Mouse (Mus musculus): Measurements from ENCODE around the gene Sh3pxd2a. TPM values are rescaled to one million over a fixed set of nuclear protein-coding genes. Genes with fewer than 3 reads are reported as not detected.

The Sh3pxd2a gene
- polyA plus RNA-seq, 1 experiment from 2014 or later, result 8.7 TPM

DNA sequence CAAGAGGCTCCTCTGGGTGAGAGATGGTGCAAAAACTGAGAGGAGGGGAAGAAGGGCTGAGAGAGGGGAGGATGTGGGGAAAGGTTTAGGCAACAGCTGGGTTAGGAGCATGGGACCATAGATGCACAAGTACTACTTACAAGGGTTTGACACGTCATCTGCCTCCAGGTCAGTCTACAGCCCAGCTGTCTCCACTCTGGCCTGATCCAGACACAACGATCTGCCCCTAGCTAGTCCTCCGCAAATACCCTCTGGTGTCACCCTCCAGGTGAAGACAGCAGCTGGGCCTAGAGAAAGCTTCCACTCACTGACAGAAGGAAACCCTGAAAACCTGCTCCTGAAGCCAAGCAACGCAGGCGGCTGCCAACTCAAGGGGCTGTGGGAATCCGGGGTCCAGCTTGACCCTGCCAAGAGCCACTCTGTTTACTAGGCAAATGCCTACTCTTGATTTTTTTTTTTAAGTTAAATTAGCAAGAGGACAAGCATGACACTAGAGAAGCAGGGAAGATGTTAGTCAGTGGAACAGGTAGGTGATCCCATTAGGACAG lies 50.7 kb downstream of the Sh3pxd2a start:
- ATAC-seq (ENCODE audit: low FRiP score, low TSS enrichment), result no peak
- Histone ChIP-seq H3K36me3 (ENCODE audit: control insufficient read depth, insufficient read depth, low read length) (no peaks in the 10 kb centered on the region), H3K9me3 (ENCODE audit: control insufficient read depth, low read length) (no peaks in the 10 kb centered on the region), H3K27me3 (ENCODE audit: control insufficient read depth, insufficient read depth, low read length) (no peaks in the 10 kb centered on the region; the same call in 1 of the 2 replicates), H3K27ac (ENCODE audit: low read depth, low read length) (no peak overlapping the region), H3K4me2 (replicated peaks; ENCODE audit: low read depth, low read length) (no peak overlapping the region), H3K4me1 (ENCODE audit: control insufficient read depth, insufficient read depth, low read length) (peaks cover 24% of the 10 kb centered on the region), H3K4me3 (ENCODE audit: low read length) (no peak overlapping the region), H3K9ac (ENCODE audit: low read depth, low read length) (no peak overlapping the region)
- WGBS, result 80% methylated on average over 6 of the region's 6 CpGs

DNA sequence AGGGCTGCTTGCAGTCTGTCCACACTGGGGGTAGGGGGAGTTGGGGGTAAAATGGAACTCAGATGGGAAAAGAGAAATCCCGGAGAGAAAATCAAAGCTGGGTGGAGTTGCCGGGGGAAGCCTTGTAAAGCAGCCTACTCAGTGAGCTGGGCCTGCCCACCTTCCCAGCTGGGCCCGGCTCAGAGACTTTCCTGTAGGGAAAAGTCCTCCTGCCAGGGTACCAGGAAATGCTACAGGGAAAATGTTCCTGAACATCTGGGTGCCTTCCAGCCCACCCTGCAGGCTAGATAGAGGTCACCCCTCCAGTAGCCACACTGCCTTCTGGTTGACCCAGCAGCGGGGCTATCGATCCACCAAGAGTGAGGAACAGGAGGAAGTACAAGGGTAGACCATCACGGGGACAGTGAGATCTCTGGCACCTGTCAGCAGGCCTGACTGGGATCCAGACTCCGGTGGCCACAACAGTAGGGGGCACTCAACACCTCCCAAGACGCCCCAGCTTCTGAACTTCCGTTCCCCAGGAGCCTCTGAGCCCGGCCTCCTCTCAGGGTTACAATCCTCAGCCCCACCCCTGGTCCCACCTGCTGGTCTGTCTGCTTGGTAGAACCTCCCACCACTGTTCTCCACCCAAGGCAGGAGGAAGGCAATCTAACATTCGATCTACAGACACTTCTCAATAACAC lies 51.5 kb downstream of the Sh3pxd2a start:
- Histone ChIP-seq H3K27me3 (ENCODE audit: control insufficient read depth, insufficient read depth, low read length) (no peaks in the 10 kb centered on the region; the same call in 1 of the 2 replicates), H3K27ac (ENCODE audit: low read depth, low read length) (no peak overlapping the region), H3K36me3 (ENCODE audit: control insufficient read depth, insufficient read depth, low read length) (no peaks in the 10 kb centered on the region), H3K9me3 (ENCODE audit: control insufficient read depth, low read length) (no peaks in the 10 kb centered on the region), H3K4me3 (ENCODE audit: low read length) (no peak overlapping the region), H3K4me1 (ENCODE audit: control insufficient read depth, insufficient read depth, low read length) (peaks cover 22% of the 10 kb centered on the region), H3K4me2 (replicated peaks; ENCODE audit: low read depth, low read length) (no peak overlapping the region), H3K9ac (ENCODE audit: low read depth, low read length) (no peak overlapping the region)
- 65% methylated on average over 11 of the region's 11 CpGs for WGBS
- ATAC-seq (ENCODE audit: low FRiP score, low TSS enrichment), result no peak

DNA sequence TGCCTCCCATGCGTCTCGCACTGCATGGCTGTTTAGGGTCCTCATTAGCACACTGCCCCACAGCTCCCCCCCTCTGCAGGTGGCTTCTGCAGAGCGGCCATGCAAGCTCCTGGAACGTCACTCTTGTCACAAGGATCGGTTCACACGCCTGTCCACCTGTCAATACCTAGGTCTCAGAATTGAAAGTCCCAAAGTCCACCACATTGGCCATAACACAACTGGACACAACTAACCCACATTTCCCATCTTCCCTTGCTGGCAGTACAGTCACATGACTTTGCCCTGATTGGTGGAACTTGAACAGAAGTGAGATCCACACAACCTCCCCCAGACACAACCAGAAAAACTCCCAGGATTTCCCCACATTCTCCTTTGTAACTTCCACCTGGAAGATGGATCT lies 53.9 kb downstream of the Sh3pxd2a start:
- Histone ChIP-seq H3K4me1 (ENCODE audit: control insufficient read depth, insufficient read depth, low read length) (peaks cover 21% of the 10 kb centered on the region), H3K4me3 (ENCODE audit: low read length) (no peak overlapping the region), H3K36me3 (ENCODE audit: control insufficient read depth, insufficient read depth, low read length) (no peaks in the 10 kb centered on the region), H3K27ac (ENCODE audit: low read depth, low read length) (no peak overlapping the region), H3K9me3 (ENCODE audit: control insufficient read depth, low read length) (no peaks in the 10 kb centered on the region), H3K27me3 (ENCODE audit: control insufficient read depth, insufficient read depth, low read length) (no peaks in the 10 kb centered on the region), H3K4me2 (replicated peaks; ENCODE audit: low read depth, low read length) (no peak overlapping the region), H3K9ac (ENCODE audit: low read depth, low read length) (no peak overlapping the region)
- ATAC-seq (ENCODE audit: low FRiP score, low TSS enrichment), result no peak
- 84% methylated on average over 6 of the region's 6 CpGs for WGBS

DNA sequence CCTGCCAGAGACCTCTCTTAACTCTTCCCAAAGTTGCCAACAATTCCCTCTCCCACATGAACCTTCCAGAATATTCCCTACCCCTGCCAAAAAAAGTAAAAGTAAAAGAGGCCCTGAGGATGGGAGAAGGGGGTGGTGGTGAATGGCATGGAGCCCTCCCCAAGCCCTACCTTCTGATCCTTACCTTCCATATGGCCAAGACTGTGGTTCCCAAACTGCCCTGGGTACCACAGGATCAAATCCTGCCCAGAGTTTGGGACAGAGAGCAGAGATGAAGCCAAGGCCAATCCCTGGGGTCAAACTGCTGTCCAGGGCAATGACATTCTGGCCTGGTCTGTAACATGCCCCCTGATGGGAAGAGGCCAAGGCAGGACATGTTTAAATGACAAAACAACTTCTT lies 55.1 kb downstream of the Sh3pxd2a start:
- no peak overlapping the region for H3K27ac ChIP-seq (ENCODE audit: low read depth, low read length)
- no peak overlapping the region for H3K4me3 ChIP-seq (ENCODE audit: low read length)
- peaks cover 14% of the 10 kb centered on the region for H3K4me1 ChIP-seq (ENCODE audit: control insufficient read depth, insufficient read depth, low read length)
- no peak for ATAC-seq (ENCODE audit: low FRiP score, low TSS enrichment)
- H3K27me3 ChIP-seq (ENCODE audit: control insufficient read depth, insufficient read depth, low read length), result no peaks in the 10 kb centered on the region
- no peaks in the 10 kb centered on the region for H3K36me3 ChIP-seq (ENCODE audit: control insufficient read depth, insufficient read depth, low read length)
- no peak overlapping the region for H3K9ac ChIP-seq (ENCODE audit: low read depth, low read length)
- H3K9me3 ChIP-seq (ENCODE audit: control insufficient read depth, low read length), result no peaks in the 10 kb centered on the region
- H3K4me2 ChIP-seq (replicated peaks; ENCODE audit: low read depth, low read length), result no peak overlapping the region

DNA sequence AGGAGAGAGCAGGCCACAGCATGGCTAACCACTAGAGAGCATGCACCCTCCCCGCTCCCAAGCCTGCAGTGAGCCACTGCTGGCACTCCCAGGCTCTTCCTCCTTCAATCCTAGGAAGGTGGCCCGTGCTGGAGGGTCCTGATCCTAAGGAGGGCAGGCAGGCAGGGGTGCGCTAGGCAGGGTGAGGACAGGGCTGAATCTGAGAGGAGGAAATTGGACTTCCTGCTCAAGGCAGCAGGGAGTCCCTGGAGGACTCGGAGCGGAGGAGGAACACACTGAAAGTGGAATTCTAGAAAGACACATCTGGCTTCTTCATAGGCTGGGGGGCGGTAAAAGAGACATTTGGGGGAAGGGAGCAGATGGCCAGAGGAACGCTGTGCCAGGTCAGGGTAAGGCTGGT lies 55.5 kb downstream of the Sh3pxd2a start:
- no peak overlapping the region for H3K27ac ChIP-seq (ENCODE audit: low read depth, low read length)
- no peaks in the 10 kb centered on the region for H3K27me3 ChIP-seq (ENCODE audit: control insufficient read depth, insufficient read depth, low read length)
- no peak overlapping the region for H3K4me2 ChIP-seq (replicated peaks; ENCODE audit: low read depth, low read length)
- no peaks in the 10 kb centered on the region for H3K9me3 ChIP-seq (ENCODE audit: control insufficient read depth, low read length)
- H3K9ac ChIP-seq (ENCODE audit: low read depth, low read length), result no peak overlapping the region
- peaks cover 10% of the 10 kb centered on the region for H3K4me1 ChIP-seq (ENCODE audit: control insufficient read depth, insufficient read depth, low read length)
- 48% methylated on average over 7 of the region's 7 CpGs for WGBS
- H3K4me3 ChIP-seq (ENCODE audit: low read length), result no peak overlapping the region
- no peak for ATAC-seq (ENCODE audit: low FRiP score, low TSS enrichment)
- no peaks in the 10 kb centered on the region for H3K36me3 ChIP-seq (ENCODE audit: control insufficient read depth, insufficient read depth, low read length)

DNA sequence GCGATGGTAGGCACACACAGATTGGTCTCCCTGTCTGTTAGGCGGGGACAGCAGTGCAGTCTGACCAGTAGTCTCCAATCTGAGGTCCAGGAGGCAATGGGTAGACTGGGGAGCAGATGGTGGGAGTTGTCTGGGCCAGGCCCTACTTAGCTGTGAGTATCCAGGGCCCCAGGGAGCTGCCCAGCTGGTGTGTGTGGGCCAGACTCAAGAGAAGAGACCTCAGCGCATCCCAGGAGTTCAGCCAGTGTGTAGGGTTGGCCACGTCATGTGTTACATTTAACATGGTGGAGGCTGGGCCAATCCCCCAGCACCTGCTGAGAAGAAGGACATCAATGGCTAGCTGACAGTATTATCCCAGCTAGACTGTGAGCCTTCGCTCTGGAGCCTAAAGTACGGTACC lies 56.9 kb downstream of the Sh3pxd2a start:
- Histone ChIP-seq H3K4me1 (ENCODE audit: control insufficient read depth, insufficient read depth, low read length) (peaks cover 14% of the 10 kb centered on the region), H3K9me3 (ENCODE audit: control insufficient read depth, low read length) (no peaks in the 10 kb centered on the region), H3K4me2 (replicated peaks; ENCODE audit: low read depth, low read length) (no peak overlapping the region), H3K27ac (ENCODE audit: low read depth, low read length) (no peak overlapping the region), H3K9ac (ENCODE audit: low read depth, low read length) (no peak overlapping the region), H3K4me3 (ENCODE audit: low read length) (no peak overlapping the region), H3K36me3 (ENCODE audit: control insufficient read depth, insufficient read depth, low read length) (no peaks in the 10 kb centered on the region), H3K27me3 (ENCODE audit: control insufficient read depth, insufficient read depth, low read length) (no peaks in the 10 kb centered on the region)
- WGBS, result 94% methylated on average over 6 of the region's 6 CpGs
- ATAC-seq (ENCODE audit: low FRiP score, low TSS enrichment), result no peak

DNA sequence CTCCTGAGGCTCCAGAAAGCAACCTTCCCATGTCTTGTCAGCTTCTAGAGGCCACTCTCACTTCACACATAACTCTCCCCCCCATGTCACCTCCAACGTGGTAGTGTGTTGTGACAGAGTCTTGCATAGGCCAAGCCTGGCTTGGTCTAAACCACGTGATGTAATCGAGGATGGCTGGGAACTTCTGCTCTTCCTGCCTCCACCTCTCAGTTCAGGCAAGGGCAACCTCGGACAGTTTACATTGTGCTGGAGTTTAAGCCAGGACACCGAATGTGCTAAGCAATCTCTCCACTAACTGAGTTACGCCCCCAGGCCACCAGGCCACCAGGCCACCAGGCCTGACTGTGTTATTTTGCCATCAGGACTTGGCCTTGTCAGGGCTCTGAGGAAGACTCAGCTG lies 57.7 kb downstream of the Sh3pxd2a start:
- H3K27me3 ChIP-seq (ENCODE audit: control insufficient read depth, insufficient read depth, low read length), result no peaks in the 10 kb centered on the region
- H3K9ac ChIP-seq (ENCODE audit: low read depth, low read length), result no peak overlapping the region
- no peak for ATAC-seq (ENCODE audit: low FRiP score, low TSS enrichment)
- H3K36me3 ChIP-seq (ENCODE audit: control insufficient read depth, insufficient read depth, low read length), result no peaks in the 10 kb centered on the region
- H3K4me2 ChIP-seq (replicated peaks; ENCODE audit: low read depth, low read length), result no peak overlapping the region
- H3K4me1 ChIP-seq (ENCODE audit: control insufficient read depth, insufficient read depth, low read length), result peaks cover 17% of the 10 kb centered on the region
- WGBS, result 55% methylated on average over 6 of the region's 6 CpGs
- no peaks in the 10 kb centered on the region for H3K9me3 ChIP-seq (ENCODE audit: control insufficient read depth, low read length)
- no peak overlapping the region for H3K27ac ChIP-seq (ENCODE audit: low read depth, low read length)
- no peak overlapping the region for H3K4me3 ChIP-seq (ENCODE audit: low read length)

DNA sequence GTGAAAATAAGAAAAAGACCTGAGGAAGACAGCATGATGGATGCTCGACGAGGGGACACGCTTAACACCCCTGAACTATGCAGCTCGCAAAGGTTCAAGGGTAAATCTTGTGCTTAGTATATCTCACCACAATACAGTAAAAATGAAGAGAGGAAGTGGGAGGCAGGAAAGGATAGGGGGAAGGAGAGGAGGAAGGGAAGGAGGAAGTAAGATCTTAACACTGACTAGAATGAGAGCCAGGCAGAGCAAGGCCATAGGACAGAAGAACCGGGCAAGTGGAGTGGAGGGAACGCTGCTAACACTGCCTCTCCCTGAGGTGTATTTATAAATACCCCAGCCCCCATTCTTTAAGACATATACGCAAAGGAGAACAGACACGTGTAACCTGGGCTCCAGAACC lies 58.7 kb downstream of the Sh3pxd2a start:
- H3K4me3 ChIP-seq (ENCODE audit: low read length), result no peak overlapping the region
- no peaks in the 10 kb centered on the region for H3K36me3 ChIP-seq (ENCODE audit: control insufficient read depth, insufficient read depth, low read length)
- no peak for ATAC-seq (ENCODE audit: low FRiP score, low TSS enrichment)
- peaks cover 22% of the 10 kb centered on the region for H3K4me1 ChIP-seq (ENCODE audit: control insufficient read depth, insufficient read depth, low read length)
- no peaks in the 10 kb centered on the region for H3K9me3 ChIP-seq (ENCODE audit: control insufficient read depth, low read length)
- no peaks in the 10 kb centered on the region for H3K27me3 ChIP-seq (ENCODE audit: control insufficient read depth, insufficient read depth, low read length)
- no peak overlapping the region for H3K4me2 ChIP-seq (replicated peaks; ENCODE audit: low read depth, low read length)
- no peak overlapping the region for H3K27ac ChIP-seq (ENCODE audit: low read depth, low read length)
- H3K9ac ChIP-seq (ENCODE audit: low read depth, low read length), result no peak overlapping the region
- WGBS, result 83% methylated on average over 8 of the region's 8 CpGs

DNA sequence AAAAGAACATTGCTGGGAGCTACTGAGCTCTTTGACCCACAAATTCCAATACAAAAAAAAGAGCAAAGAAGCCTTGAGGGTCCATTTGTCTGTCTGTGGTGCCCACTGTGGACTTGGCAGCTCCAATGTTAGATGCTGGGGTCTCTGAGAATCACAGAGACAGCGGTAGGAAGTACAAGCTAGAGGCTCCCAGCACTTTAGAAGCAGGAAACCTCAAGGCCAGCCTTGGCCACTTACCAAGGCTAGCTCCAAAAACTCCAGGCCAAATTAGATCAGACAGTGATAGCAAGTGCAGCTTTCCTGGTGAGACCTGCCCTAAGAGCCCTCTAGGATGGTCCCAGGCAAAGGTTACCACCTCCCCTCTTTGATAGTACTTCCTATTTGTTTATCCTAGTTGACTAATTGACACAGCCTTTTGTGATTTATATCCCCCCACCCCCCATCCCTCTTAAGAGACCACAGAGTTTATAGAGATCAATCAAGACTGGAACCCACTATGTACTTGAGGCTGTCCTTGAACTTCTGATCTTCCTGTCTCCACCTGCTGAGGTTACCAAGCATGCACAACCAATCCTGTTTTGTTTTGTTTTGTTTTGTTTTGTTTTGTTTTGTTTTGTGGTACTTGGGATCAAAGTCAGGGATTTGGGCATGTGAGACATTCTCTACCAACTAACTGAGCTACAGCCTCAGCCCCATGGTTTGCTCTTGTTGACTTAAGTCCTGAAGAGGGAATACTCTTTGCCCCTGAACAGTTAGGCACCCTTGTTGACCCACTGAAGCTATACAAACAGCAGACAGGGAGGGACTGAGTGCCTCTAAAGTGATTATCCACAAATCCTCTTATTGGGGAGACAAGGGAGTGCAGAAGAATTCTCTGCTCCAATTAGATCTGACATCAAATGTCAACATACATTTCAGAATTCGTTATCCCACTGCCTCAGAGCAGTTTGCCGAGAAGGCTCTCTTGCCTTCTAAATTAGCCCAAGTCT lies 60.5 kb downstream of the Sh3pxd2a start:
- Histone ChIP-seq H3K9me3 (ENCODE audit: control insufficient read depth, low read length) (no peaks in the 10 kb centered on the region), H3K27ac (ENCODE audit: low read depth, low read length) (0 out of 2 replicates have a peak overlapping the region, but pooled peaks have one; percentile 42), H3K27me3 (ENCODE audit: control insufficient read depth, insufficient read depth, low read length) (no peaks in the 10 kb centered on the region), H3K36me3 (ENCODE audit: control insufficient read depth, insufficient read depth, low read length) (no peaks in the 10 kb centered on the region), H3K4me1 (ENCODE audit: control insufficient read depth, insufficient read depth, low read length) (peaks cover 25% of the 10 kb centered on the region), H3K4me2 (replicated peaks; ENCODE audit: low read depth, low read length) (no peak overlapping the region), H3K4me3 (ENCODE audit: low read length) (no peak overlapping the region), H3K9ac (ENCODE audit: low read depth, low read length) (no peak overlapping the region)
- ATAC-seq (ENCODE audit: low FRiP score, low TSS enrichment), result no peak
- 73% methylated on average over 3 of the region's 3 CpGs for WGBS
